Mouse (Mus musculus) bone marrow macrophage, adult 2 months (primary cell): ENCODE results near the gene Srp9.

ENCODE experiments used
- CTCF ChIP-seq: IDR thresholded peaks from 2 replicates; pipeline ENCODE4 v1.5.1; 2012; ENCODE audit warnings: low read depth, mild to moderate bottlenecking, low read length, moderate library complexity
- POLR2A ChIP-seq: IDR thresholded peaks from 2 replicates; pipeline ENCODE4 v1.6.1; 2012; ENCODE audit warnings: mild to moderate bottlenecking, low read depth, low read length, borderline replicate concordance

DNA sequence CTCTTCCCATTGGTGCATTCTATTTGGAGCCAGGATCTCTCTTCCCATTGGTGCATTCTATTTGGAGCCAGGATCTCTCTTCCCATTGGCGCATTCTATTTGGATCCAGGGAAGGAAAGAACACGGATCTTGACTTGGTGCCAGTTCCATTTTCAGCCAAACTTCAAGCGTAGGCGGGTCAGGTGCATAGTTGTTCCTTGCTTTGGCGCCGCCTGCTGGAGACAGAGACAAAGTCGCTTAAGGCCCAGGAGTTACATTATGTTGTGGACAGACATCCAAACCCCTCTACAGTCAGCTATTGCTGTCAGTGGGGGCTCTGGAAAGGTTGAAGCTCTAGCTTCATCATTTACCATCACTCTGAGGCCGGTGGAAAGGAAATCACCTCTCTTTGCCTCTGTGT lies 18.8 kb downstream of the Srp9 start:
- TF ChIP-seq CTCF: peak; percentile 30; the same call in 1 of the 2 replicates
- no peak for TF ChIP-seq POLR2A
